Mouse (Mus musculus) left cerebral cortex, adult 8-10 months (tissue): ENCODE data around the gene Gm20518. TPM values are rescaled to one million over a fixed set of nuclear protein-coding genes. Genes with fewer than 3 reads are reported as not detected.

Experiments used
- DNase-seq, 2 experiments: peaks; one replicate each; pipeline ENCODE4 v3.0.0; 2022; ENCODE audit warnings: low spot score in 2 of 2
- total RNA-seq, 4 experiments: library from RNA; stranded (reverse); gene quantifications; 2 replicates each; pipeline ENCODE4 v1.2.4; 2022

The Gm20518 gene
- total RNA-seq, 4 experiments from 2014 or later = 1.1 to 1.3 (median 1.1) TPM

GRCm38 (mm10) chr16:17896091-17896490 is 4.6 kb upstream of the Gm20518 start:
- no peak for DNase-seq

- no peak for DNase-seq
Measured at GRCm38 (mm10) chr16:17893923-17894322, 2.5 kb upstream of the Gm20518 start, which contains the start of gene Tssk1. TSS of gene Tssk1 (plus strand) at chr16:17894223.

GRCm38 (mm10) chr16:17892606-17893005 is 1.1 kb upstream of the Gm20518 start:
- DNase-seq = no peak

GRCm38 (mm10) chr16:17890917-17891566 is 429 bp downstream of the Gm20518 start:
- peak; percentile 32 to 58 for DNase-seq

- DNase-seq = no peak
Measured at GRCm38 (mm10) chr16:17890342-17890727, 1.1 kb downstream of the Gm20518 start.

- DNase-seq = no peak
Measured at GRCm38 (mm10) chr16:17889689-17890341, 1.7 kb downstream of the Gm20518 start.

GRCm38 (mm10) chr16:17884116-17884515 is 7.4 kb downstream of the Gm20518 start:
- DNase-seq = no peak

GRCm38 (mm10) chr16:17882196-17882595 is 9.3 kb downstream of the Gm20518 start:
- no peak for DNase-seq

GRCm38 (mm10) chr16:17879571-17879970 is 11.9 kb downstream of the Gm20518 start:
- peak in 1 of 2 experiments; percentile 58 for DNase-seq

- DNase-seq = no peak
Measured at GRCm38 (mm10) chr16:17876096-17876495, 15.4 kb downstream of the Gm20518 start.

- DNase-seq = no peak
Measured at GRCm38 (mm10) chr16:17875174-17875573, 16.3 kb downstream of the Gm20518 start.

GRCm38 (mm10) chr16:17872995-17873394 is 18.5 kb downstream of the Gm20518 start:
- no peak for DNase-seq

GRCm38 (mm10) chr16:17871248-17871647 is 20.2 kb downstream of the Gm20518 start:
- no peak for DNase-seq

- no peak for DNase-seq
Measured at GRCm38 (mm10) chr16:17865770-17866169, 25.7 kb downstream of the Gm20518 start.

GRCm38 (mm10) chr16:17865293-17865692 is 26.2 kb downstream of the Gm20518 start:
- DNase-seq = no peak

- no peak for DNase-seq
Measured at GRCm38 (mm10) chr16:17858592-17858991, 32.9 kb downstream of the Gm20518 start.

- DNase-seq = no peak
Measured at GRCm38 (mm10) chr16:17857157-17857556, 34.3 kb downstream of the Gm20518 start.

- no peak for DNase-seq
Measured at GRCm38 (mm10) chr16:17853263-17853662, 38.2 kb downstream of the Gm20518 start.

- no peak for DNase-seq
Measured at GRCm38 (mm10) chr16:17851860-17852259, 39.6 kb downstream of the Gm20518 start.

- DNase-seq = no peak
Measured at GRCm38 (mm10) chr16:17851331-17851730, 40.1 kb downstream of the Gm20518 start.

GRCm38 (mm10) chr16:17849486-17849885 is 42.0 kb downstream of the Gm20518 start:
- DNase-seq = no peak

GRCm38 (mm10) chr16:17848928-17849327 is 42.5 kb downstream of the Gm20518 start:
- DNase-seq = no peak

GRCm38 (mm10) chr16:17848431-17848830 is 43.0 kb downstream of the Gm20518 start:
- no peak for DNase-seq
